Mouse (Mus musculus): Measurements from ENCODE around the gene Mbnl1. TPM values are rescaled to one million over a fixed set of nuclear protein-coding genes. Genes with fewer than 3 reads are reported as not detected.

Gene Mbnl1
- total and polyA plus RNA-seq, 3 experiments, result 55.8 to 237 (median 215) TPM

DNA sequence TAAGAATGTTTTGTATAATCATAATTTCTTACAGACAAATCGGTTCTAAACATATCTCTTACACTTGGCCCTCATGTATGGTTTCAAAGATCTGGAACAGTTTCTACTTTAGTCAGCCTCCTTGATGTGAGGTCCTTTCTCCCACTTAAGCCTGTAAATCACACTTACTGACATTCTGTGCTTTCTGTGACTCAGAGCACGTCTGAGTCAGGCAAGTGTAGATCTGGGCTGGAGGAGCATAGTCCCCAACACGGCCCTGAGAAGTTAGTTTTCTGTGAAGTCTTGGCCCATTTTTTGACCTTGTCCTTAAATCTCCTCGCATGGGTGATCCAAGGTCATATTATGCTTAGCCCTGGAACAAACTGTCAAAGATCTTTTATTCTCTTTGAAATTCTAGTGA lies 124.4 kb downstream of the Mbnl1 start:
- 48% methylated on average over 4 of the region's 4 CpGs for WGBS
- DNase-seq, result no peak
- TF ChIP-seq CTCF (IDR thresholded peaks at IDR 0.05) (no peak), POLR2A (IDR thresholded peaks at IDR 0.05; ENCODE audit: insufficient read depth, low read depth, low read length) (no peak), EP300 (IDR thresholded peaks at IDR 0.05; ENCODE audit: insufficient read depth, low read depth, low read length) (no peak)
- H3K9ac ChIP-seq (ENCODE audit: low read depth, low read length), result no peak overlapping the region
- no peak overlapping the region for H3K4me3 ChIP-seq
- H3K27ac ChIP-seq, result no peak overlapping the region
- intact Hi-C loops (cut with DNase I), result no loop called here
- peaks cover 9% of the 10 kb centered on the region for H3K79me2 ChIP-seq (replicated peaks; ENCODE audit: control insufficient read depth, insufficient read depth, low read length)
- H3K36me3 ChIP-seq (ENCODE audit: control insufficient read depth, insufficient read depth, low read length), result peaks cover 39% of the 10 kb centered on the region
- H3K27me3 ChIP-seq (ENCODE audit: control insufficient read depth, insufficient read depth, low read length), result no peaks in the 10 kb centered on the region
- peaks cover 8% of the 10 kb centered on the region for H3K4me1 ChIP-seq (ENCODE audit: control insufficient read depth, insufficient read depth, low read length)

DNA sequence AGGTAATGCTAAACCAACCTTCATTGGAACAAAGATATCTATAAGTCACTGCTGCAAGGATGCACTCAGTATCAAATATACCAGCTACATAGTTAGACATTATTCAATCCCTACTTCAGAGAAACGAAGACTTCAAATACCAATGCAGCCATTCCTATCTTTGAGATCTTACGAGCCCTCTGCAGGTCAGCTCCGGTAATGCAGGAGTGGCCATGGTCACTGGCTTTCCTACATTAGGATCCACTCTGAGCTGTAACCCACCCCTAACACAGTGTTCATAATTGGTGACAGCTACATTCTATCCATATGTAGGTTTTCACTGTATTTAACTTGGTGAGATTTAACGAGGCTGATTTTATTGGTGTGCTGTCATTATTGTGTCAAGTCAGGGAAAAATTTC lies 129.1 kb downstream of the Mbnl1 start:
- no peak overlapping the region for H3K4me3 ChIP-seq
- peak; percentile 70 to 87 for DNase-seq
- H3K9ac ChIP-seq (ENCODE audit: low read depth, low read length), result no peak overlapping the region
- peaks cover 41% of the 10 kb centered on the region for H3K36me3 ChIP-seq (ENCODE audit: control insufficient read depth, insufficient read depth, low read length)
- no peak overlapping the region for H3K27ac ChIP-seq
- peaks cover 3% of the 10 kb centered on the region; the same call in 1 of the 2 replicates for H3K79me2 ChIP-seq (replicated peaks; ENCODE audit: control insufficient read depth, insufficient read depth, low read length)
- H3K4me1 ChIP-seq (ENCODE audit: control insufficient read depth, insufficient read depth, low read length), result peaks cover 14% of the 10 kb centered on the region
- intact Hi-C loops (cut with DNase I), result loop anchor here (5.0 to 10.0 kb wide), 5 partner anchors 74 to 727 kb away; no protein-coding TSS in a partner anchor
- 20% methylated on average over 4 of the region's 4 CpGs for WGBS
- H3K27me3 ChIP-seq (ENCODE audit: control insufficient read depth, insufficient read depth, low read length), result no peaks in the 10 kb centered on the region
- 0 out of 2 replicates have a peak, but pooled peaks have one; percentile 55 for TF ChIP-seq EP300 (IDR thresholded peaks at IDR 0.05; ENCODE audit: insufficient read depth, low read depth, low read length)
- TF ChIP-seq POLR2A (IDR thresholded peaks at IDR 0.05; ENCODE audit: insufficient read depth, low read depth, low read length), result no peak
- TF ChIP-seq CTCF (IDR thresholded peaks at IDR 0.05), result peak; percentile 99

DNA sequence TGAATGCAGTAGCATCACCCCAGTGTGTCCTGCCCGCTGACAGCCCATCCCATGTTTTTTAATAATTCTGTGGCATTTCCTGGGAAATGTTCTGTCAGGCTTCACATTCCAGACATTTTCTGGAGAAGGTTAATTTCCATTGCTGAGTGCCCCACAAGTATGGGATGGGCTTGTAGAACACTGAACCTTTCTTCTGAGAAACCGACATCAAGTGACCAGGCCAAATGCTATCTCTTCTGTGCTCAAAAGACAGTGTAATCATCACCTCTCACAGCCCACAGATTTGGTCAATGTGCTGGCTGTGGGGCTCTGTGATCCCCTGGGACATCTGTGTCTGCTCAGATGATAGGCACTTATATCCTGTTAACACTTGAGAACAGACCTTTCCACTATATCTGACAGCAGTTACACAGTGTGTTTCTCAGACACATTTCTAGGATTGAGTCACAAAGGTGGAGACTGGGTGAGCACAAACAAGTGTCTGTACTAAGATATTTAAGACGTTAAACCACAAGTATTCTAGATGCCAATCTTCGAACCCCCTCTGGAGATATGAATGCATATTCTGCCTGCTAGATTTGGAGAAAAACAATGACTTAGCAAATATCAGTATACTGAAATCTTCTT lies 130.4 kb downstream of the Mbnl1 start:
- DNase-seq, result no peak
- H3K27ac ChIP-seq, result no peak overlapping the region; the same call in 1 of the 2 replicates
- WGBS, result 44% methylated on average over 4 of the region's 4 CpGs
- H3K27me3 ChIP-seq (ENCODE audit: control insufficient read depth, insufficient read depth, low read length), result no peaks in the 10 kb centered on the region
- no peak for TF ChIP-seq POLR2A (IDR thresholded peaks at IDR 0.05; ENCODE audit: insufficient read depth, low read depth, low read length)
- peaks cover 13% of the 10 kb centered on the region for H3K4me1 ChIP-seq (ENCODE audit: control insufficient read depth, insufficient read depth, low read length)
- intact Hi-C loops (cut with DNase I), result loop anchor here (5.0 to 10.0 kb wide), 5 partner anchors 76 to 728 kb away; no protein-coding TSS in a partner anchor
- H3K4me3 ChIP-seq, result no peak overlapping the region
- no peak overlapping the region for H3K9ac ChIP-seq (ENCODE audit: low read depth, low read length)
- H3K36me3 ChIP-seq (ENCODE audit: control insufficient read depth, insufficient read depth, low read length), result peaks cover 44% of the 10 kb centered on the region
- peaks cover 3% of the 10 kb centered on the region; the same call in 1 of the 2 replicates for H3K79me2 ChIP-seq (replicated peaks; ENCODE audit: control insufficient read depth, insufficient read depth, low read length)

DNA sequence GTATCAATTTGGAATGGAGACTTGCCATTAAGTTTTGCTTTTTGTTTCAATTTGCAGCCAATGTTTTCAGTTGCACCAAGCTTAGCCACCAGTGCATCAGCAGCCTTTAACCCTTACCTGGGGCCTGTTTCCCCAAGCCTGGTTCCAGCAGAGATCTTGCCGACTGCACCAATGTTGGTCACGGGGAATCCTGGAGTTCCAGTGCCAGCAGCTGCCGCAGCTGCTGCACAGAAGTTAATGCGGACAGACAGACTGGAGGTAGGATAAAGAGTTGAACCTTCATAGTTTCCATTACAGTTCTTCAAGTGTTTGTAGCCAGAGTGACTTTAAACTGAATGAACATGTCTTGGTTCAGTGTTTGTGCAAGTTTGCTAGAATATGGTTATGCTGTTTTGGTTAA lies 131.0 kb downstream of the Mbnl1 start:
- peaks cover 13% of the 10 kb centered on the region for H3K4me1 ChIP-seq (ENCODE audit: control insufficient read depth, insufficient read depth, low read length)
- H3K79me2 ChIP-seq (replicated peaks; ENCODE audit: control insufficient read depth, insufficient read depth, low read length), result peaks cover 3% of the 10 kb centered on the region; the same call in 1 of the 2 replicates
- H3K27ac ChIP-seq, result peak overlapping the region; percentile 4; the same call in 1 of the 2 replicates
- no peaks in the 10 kb centered on the region for H3K27me3 ChIP-seq (ENCODE audit: control insufficient read depth, insufficient read depth, low read length)
- TF ChIP-seq CTCF (IDR thresholded peaks at IDR 0.05), result no peak
- H3K9ac ChIP-seq (ENCODE audit: low read depth, low read length), result no peak overlapping the region
- H3K4me3 ChIP-seq, result no peak overlapping the region
- peaks cover 44% of the 10 kb centered on the region for H3K36me3 ChIP-seq (ENCODE audit: control insufficient read depth, insufficient read depth, low read length)
- WGBS, result 64% methylated on average over 4 of the region's 4 CpGs
- intact Hi-C loops (cut with DNase I), result loop anchor here (5.0 to 10.0 kb wide), 5 partner anchors 76 to 729 kb away; no protein-coding TSS in a partner anchor
- DNase-seq, result no peak

DNA sequence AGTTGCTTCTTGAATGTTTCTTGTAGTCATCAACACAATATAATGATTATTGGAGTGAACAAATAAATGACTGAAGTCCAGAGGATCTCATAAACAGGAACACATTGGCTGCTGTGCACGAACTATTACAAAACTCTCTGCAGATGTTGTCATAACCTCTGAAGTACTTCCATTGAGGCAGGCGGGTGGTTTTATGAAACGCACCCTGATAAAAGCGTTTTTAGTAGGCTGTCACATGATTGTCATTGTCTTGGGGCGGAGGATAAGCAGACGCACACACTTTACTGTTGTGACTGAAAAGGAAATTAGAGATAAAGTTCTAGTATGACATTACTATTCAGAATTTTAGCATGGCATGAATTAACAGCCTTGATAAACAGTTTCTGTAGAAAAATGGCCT lies 131.6 kb downstream of the Mbnl1 start:
- Histone ChIP-seq H3K9ac (ENCODE audit: low read depth, low read length) (no peak overlapping the region), H3K4me1 (ENCODE audit: control insufficient read depth, insufficient read depth, low read length) (peaks cover 13% of the 10 kb centered on the region), H3K4me3 (no peak overlapping the region), H3K27me3 (ENCODE audit: control insufficient read depth, insufficient read depth, low read length) (no peaks in the 10 kb centered on the region), H3K27ac (no peak overlapping the region; the same call in 1 of the 2 replicates), H3K79me2 (replicated peaks; ENCODE audit: control insufficient read depth, insufficient read depth, low read length) (peaks cover 3% of the 10 kb centered on the region; the same call in 1 of the 2 replicates), H3K36me3 (ENCODE audit: control insufficient read depth, insufficient read depth, low read length) (peaks cover 43% of the 10 kb centered on the region)
- 33% methylated on average over 6 of the region's 6 CpGs for WGBS
- intact Hi-C loops (cut with DNase I), result loop anchor here (5.0 to 10.0 kb wide), 5 partner anchors 77 to 729 kb away; no protein-coding TSS in a partner anchor
- no peak for DNase-seq
- TF ChIP-seq EP300 (IDR thresholded peaks at IDR 0.05; ENCODE audit: insufficient read depth, low read depth, low read length) (no peak), CTCF (IDR thresholded peaks at IDR 0.05) (no peak), POLR2A (IDR thresholded peaks at IDR 0.05; ENCODE audit: insufficient read depth, low read depth, low read length) (no peak)

DNA sequence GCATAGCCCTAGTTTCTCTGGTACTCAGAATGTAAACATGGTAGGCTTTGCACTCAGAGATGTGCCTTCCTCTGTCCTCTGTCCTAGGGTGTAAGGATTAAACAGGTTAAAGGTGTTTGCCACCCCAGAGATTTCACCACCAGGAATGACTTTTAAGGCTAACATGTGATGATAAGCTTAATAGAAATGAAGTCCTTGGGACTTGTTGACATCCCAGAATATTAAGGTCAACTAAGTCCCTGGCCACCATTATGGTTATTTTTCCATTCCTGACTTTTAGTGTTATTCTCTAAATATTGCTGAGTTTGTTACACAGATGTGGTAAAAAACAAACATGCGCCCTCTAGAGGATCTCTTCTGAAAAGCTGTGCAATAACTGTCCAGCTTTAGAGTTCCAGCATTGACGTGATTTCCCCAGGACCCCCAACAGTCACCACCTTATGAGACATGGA lies 136.3 kb downstream of the Mbnl1 start:
- WGBS, result 17% methylated on average over 2 of the region's 2 CpGs
- no peak overlapping the region for H3K9ac ChIP-seq (ENCODE audit: low read depth, low read length)
- peak; percentile 95 for TF ChIP-seq CTCF (IDR thresholded peaks at IDR 0.05)
- TF ChIP-seq EP300 (IDR thresholded peaks at IDR 0.05; ENCODE audit: insufficient read depth, low read depth, low read length), result no peak
- no peak for DNase-seq
- peaks cover 38% of the 10 kb centered on the region for H3K36me3 ChIP-seq (ENCODE audit: control insufficient read depth, insufficient read depth, low read length)
- no peaks in the 10 kb centered on the region for H3K27me3 ChIP-seq (ENCODE audit: control insufficient read depth, insufficient read depth, low read length)
- peaks cover 6% of the 10 kb centered on the region for H3K4me1 ChIP-seq (ENCODE audit: control insufficient read depth, insufficient read depth, low read length)
- intact Hi-C loops (cut with DNase I), result loop anchor here (10.0 kb wide), 2 partner anchors 144 to 734 kb away; no protein-coding TSS in a partner anchor
- H3K79me2 ChIP-seq (replicated peaks; ENCODE audit: control insufficient read depth, insufficient read depth, low read length), result peaks cover 2% of the 10 kb centered on the region; the same call in 1 of the 2 replicates
- H3K27ac ChIP-seq, result no peak overlapping the region
- H3K4me3 ChIP-seq, result no peak overlapping the region

Data from heart, adult 2 months (tissue).